Mouse (Mus musculus) ovary, postnatal 14 days (tissue): ENCODE measurements around the gene Mylip.
A peak's percentile ranks its signal among the peaks of the same experiment; 100 is the strongest.

Experiments
- DNase-seq: peaks from one replicate; pipeline ENCODE4 v3.0.0; 2022; ENCODE audit warnings: low spot score

Gene Mylip

DNA sequence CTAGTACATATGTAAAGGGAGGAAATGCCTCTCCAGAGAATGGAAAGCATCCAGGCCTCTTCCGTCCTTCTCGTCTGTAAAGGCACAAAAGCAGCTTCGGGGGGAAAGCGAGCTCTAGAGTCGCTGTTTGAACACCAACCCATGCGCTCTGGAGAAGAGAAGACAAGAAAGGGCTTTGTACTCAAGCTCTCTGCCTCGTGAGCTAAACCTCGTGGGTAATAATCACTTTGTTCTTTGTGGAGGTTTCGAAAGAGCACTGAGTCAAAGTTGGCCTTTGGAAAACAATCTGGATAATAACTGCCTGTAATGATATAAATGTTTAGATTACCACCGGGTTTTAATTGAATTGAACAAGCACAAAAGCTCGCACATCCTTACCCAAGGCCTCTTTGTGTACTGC, 39.7 kb downstream of the Mylip start:
- DNase-seq = no peak

GRCm38 (mm10) chr13:45437134-45437533, 47.6 kb downstream of the Mylip start:
- no peak for DNase-seq

- DNase-seq = no peak
Measured at GRCm38 (mm10) chr13:45438853-45439252, 49.3 kb downstream of the Mylip start.

DNA sequence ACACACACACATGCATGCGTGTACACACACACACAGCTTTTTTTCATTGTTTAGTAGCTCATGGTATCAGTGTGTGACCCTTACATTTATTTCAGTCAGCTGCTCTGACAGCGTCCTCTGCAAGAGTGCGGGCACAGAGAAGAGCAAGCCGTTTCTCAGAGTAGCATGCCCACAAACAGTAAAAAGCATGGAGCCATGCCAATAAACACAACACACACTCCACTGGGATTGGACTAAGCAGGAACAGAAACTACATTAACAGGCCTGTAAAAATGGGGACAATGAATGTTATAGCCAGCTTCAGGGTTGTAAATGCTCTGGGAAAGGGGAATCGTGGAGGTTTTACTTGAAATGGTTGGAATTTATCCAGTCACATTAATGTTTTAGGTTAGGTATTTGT, 50.7 kb downstream of the Mylip start:
- DNase-seq = no peak

- DNase-seq = peak; percentile 33
Measured at GRCm38 (mm10) chr13:45442451-45442850, 52.9 kb downstream of the Mylip start.

GRCm38 (mm10) chr13:45442918-45443535, 53.5 kb downstream of the Mylip start:
- no peak for DNase-seq

DNA sequence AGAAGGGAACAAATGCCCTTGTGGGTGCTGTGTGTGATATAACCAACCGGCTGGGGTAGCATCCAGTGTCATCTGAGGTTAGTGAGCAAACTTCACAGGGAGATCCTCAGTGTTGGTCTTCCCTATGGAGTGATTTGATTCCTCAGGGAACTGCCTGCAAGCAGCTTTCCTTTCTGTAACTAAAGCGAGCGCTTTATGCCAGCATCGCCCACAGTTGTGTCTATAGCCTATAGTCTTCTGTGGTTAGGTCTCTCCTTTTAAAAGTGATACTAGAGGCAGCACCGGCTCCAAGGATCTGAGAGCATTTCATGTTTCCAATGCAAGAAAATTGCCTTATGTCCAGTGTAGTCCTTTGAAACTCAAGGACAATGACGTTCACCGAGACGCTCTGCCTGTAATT, 54.7 kb downstream of the Mylip start:
- DNase-seq = no peak

- DNase-seq = no peak
Measured at GRCm38 (mm10) chr13:45444652-45445051, 55.1 kb downstream of the Mylip start.

GRCm38 (mm10) chr13:45446636-45447035, 57.1 kb downstream of the Mylip start:
- DNase-seq = no peak

DNA sequence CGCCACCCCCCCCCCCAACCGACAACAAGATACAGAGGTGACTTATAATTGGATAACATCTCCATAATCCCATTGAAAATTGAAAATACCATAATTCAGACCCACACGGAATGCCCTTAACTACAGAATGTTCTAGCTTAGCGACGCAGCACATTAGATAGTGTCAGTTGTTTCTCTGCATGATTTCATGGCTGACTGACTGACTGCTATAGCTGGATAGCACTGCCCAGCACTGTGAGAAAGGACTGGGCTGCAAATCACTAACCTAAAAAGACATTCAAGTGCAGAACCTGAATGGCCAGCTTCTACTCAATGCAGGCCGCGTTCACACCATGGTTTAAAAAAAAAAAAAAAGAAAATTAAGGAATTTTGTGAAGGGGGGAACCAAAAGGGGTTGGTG, 62.9 kb downstream of the Mylip start:
- no peak for DNase-seq

DNA sequence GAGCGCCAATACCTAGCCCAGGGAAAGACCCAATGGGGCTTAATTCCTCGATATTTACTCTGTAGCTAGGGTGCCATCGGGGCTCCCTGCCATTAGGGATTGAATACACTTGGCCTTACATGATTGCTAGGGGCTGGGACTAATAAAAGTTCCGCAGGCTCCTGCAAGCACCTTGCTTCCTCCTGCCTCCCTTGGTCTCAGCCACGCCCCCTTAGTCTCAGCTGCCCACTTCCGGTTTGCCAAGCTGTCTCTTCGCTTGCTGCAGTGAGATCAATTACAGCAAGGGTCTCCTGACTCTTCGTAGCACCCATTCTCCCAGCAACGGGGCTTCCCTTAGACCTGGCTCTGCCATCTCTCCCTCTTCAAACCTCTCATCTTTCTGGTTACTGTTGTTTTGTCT, 63.5 kb downstream of the Mylip start:
- DNase-seq = no peak

DNA sequence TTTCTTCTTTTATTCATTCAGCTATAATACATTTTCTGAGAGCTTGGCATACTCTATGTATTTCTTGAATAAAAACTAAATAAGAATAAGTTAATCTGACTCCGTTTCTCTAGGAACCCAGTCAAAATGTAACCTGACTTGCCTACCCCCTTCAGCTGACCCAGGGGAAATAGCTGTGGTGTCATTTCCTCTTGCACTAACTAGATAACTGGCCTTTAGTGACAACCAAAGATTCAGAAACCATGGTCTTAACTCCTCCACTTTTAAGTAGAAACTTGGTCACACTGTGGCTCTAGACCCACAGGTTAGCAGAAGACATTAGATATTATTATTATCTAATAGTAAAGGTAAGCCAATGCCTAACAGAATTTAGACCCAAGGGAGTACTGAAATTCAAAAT, 64.5 kb downstream of the Mylip start:
- DNase-seq = no peak

DNA sequence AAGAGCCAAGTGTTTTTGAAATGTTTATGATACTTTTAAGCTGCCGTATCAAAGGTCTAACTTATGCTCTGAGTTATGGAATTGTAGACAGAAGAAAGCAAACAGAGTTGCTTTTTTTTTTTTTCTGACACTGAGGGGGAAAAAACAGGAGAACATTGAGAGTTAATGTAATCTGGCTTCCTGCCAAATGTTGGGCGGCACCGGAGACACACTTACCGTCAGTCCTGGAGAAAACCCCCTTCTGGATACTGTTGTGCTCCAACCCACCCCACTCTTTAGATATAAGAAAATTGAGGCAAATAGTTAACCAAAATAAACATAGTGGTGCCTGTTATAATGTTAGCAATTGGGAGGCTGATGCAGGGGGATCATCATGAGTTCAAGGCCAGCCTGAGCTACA, 65.1 kb downstream of the Mylip start:
- no peak for DNase-seq

DNA sequence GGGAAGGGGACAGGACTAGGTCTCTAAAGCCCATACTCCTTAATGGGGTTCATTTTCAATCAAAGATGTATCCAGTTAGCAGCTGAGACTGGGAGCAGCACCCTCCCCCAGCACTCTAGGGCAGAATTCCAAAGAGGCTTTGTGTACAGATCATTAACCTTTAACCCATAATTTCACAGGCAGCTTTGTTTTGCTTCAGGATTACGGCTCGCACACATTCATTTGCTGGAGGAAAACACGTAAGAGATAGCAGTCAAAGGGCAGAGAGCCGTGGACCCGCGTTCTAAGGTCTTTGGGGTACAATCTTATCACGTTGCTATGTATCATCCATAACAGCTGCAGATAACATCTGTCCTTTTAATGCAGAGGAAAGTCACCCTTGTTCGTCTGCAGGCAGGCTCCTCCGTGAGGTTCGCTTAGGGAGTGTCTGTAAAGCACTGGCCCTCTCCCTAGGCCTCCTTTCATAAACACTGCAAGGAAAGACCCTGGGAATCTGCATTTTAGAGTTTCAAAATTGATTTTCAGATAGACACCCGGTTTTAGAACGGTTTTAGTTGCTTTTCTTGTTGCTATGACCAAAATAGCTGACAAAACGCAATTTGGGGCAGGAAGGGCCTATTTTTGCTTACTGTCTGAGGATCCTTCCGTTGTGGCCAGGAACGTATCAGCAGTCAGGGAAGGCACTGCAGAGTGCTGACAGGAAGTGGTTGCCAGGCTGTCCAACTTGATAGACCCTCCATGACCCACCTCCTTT, 65.7 kb downstream of the Mylip start:
- no peak for DNase-seq

DNA sequence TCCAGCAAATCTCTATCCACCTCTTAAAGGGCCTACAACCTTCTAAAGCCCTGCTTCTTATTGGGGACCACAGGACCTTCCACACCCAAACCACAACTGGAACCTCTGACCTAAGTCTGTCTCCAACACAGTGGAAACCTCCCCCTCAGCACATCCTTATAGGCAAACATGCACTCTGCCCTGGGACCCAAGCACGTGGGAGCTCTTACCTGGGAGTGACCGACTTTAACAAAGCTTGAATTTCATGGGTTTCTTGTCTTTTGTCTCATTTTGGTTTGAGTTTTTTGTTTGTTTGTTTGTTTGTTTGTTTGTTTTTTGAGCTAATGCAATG, 66.3 kb downstream of the Mylip start:
- no peak for DNase-seq

DNA sequence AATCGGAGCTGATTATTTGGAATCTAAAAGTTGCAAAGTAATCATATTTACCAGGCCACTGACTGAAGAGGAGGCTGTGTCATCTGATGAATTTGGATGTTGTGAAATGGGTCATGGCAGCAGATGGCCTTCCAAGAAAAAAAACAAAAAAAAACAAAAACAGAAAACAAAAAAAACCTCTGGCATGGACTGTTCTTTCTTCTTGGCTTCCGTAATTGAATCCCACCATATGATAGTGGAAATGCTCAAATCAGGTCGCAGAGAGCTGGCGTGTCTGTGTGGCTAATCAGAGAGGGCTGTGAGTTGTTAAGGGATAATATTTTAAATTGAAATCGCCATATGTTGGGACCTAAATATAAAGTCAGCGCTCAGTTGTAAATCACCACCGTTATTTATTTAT, 67.9 kb downstream of the Mylip start:
- no peak for DNase-seq

DNA sequence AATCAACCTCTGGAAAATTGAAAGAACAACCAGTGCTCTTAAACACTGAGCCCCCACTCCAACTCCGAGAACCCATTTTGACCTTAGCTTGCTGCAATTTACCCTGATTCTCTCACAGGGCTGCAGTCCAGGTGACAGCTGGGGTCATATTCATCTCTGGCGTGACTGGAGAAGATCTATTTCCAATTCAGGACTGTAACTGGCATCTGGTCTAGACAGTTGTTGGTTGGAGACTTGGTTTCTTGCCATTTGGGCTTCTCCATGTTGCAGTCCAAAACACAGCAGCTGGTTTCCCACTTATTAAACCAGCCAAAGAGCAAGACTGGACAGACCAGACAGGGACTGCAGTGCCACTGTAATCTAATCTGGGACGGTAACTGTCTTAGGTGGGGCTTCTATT, 70.6 kb downstream of the Mylip start:
- no peak for DNase-seq

GRCm38 (mm10) chr13:45461370-45461958, 71.9 kb downstream of the Mylip start:
- DNase-seq = no peak
